Mouse (Mus musculus) hematopoietic stem cell, adult 5-6 weeks (primary cell): Measurements from ENCODE around the gene BC107364. TPM values are rescaled to one million over a fixed set of nuclear protein-coding genes. Genes with fewer than 3 reads are reported as not detected.
A peak's percentile ranks its signal among the peaks of the same experiment; 100 is the strongest.
"Not testable (repeated sequence)": the region's sequence is repeated elsewhere in the genome, so short reads cannot be mapped to it uniquely, and the experiment has no call there.

Experiments used
- ATAC-seq, 2 experiments: fragments of 125-278 bp in 1 of 2; replicated peaks in 1 of 2; 2 replicates each; pipeline ENCODE4 v1.8.0; 2016 to 2017; ENCODE audit warnings: inconsistent platforms in 2 of 2, mild to moderate bottlenecking in 2 of 2, moderate number of reproducible peaks in 2 of 2, low read depth in 1 of 2, moderate TSS enrichment in 1 of 2; ENCODE audit not compliant: low FRiP score in 2 of 2, poor library complexity in 2 of 2, severe bottlenecking in 2 of 2, insufficient read depth in 1 of 2, low TSS enrichment in 1 of 2
- total RNA-seq: library from RNA; stranded (forward); fragments of 172-1452, 232-1000 nt; gene quantifications from 2 replicates; pipeline ENCODE4 v1.2.3, GENCODE M21; 2017

The BC107364 gene
- total RNA-seq, 1 experiment from 2014 or later: not detected

DNA sequence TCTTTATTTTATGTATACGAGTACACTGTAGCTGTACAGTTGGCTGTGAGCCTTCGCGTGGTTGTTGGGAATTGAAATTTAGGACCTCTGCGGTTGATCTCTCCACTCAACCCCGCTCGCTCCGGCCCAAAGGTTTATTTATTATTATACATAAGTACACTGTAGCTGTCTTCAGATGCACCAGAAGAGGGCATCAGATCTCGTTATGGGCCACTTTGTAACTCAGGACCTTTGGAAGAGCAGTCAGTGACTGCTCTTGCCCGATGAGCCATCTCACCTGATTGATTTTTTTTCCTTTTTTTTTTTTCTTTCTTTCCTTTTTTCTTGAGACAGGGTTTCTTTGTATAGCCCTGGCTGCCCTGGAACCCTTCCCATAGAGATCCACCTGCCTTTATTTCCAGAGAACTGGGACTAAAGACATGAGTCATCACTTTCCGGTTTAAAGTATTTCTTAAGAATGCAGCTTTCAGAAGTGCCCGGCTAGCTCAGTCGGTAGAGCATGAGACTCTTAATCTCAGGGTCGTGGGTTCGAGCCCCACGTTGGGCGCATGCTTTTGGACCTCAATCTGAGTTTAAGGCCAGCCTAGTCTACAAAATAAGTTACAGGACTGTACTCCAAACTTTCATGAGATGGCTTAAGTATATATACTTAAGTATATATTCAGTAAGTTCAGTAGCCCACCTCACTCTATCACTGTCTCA is 24.2 kb downstream of the BC107364 start:
- ATAC-seq: peak; percentile 24 to 50; a peak in 2 of 4 replicates

DNA sequence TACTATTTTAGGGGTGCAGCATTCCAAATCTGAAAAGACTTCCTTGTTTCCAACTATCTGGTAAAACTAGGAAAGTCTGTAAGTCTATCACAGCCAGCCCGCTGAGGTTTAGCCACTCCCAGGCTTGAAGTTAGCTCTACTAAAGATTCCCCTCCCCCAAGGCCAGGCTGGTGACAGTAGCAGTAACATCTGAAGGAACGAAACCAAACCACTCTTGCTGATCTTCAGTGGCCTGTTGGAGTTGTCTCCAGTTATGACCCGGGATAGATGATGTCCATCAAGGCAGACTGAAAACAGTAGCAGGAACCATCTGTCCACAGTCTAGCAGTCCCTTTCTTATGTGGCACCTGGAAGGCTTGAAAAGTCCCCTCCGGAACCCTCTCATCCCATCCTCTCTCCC is 24.8 kb downstream of the BC107364 start:
- ATAC-seq: no peak

DNA sequence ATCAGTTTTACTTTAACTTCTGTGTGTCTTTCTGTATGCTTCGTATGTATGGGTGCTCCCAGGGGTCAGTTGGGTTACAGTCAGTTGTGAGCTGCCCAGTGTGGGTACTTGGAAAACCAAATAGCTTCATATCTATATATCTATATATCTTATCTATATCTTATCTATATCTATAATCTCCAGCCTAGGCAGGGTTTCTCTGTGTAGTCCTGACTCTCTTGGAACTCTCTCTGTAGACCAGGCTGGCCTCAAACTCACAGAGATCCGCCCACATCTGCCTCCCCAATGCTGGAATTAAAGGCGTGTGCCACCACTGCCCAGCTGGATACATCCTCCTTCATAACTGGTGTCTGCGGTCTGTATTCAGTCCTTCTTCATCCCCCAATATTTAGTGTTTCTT is 25.8 kb downstream of the BC107364 start:
- no peak for ATAC-seq

DNA sequence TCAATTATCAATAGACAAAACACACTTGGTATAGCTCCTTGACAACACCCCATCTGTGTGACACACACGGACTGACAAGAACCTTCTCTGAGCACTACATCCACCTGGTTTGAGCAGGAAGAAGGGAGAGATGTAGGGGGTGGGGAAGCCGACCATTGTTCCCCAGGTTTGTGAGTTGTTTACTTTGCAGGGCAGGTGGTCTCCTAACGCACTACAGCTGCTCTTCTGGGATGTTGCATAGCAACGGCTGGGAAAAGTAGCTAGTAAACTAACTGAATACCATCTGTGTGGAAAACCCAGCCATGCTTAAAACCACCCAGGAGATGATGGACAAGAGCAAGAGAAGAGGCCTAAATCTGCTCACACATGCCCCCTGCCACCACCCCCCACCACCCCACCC is 27.7 kb downstream of the BC107364 start:
- ATAC-seq: not testable (repeated sequence)

DNA sequence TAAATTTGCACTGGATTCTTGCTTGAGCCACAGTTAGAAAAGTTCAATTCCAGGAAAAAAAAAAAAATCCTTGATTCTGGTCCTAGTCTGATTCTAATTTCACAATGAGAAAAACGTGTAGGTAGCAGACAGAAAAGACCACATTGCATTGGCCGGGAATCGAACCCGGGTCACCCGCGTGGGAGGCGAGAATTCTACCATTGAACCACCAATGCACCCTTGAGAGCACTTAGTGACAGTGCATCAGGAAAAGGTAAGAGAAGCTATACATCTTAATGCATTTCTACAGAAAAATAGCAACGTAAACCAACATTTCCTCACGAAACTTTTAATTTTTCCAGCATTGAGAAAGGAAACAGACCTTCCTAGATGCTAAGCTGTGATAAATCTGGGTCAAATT is 28.2 kb downstream of the BC107364 start:
- no peak for ATAC-seq

DNA sequence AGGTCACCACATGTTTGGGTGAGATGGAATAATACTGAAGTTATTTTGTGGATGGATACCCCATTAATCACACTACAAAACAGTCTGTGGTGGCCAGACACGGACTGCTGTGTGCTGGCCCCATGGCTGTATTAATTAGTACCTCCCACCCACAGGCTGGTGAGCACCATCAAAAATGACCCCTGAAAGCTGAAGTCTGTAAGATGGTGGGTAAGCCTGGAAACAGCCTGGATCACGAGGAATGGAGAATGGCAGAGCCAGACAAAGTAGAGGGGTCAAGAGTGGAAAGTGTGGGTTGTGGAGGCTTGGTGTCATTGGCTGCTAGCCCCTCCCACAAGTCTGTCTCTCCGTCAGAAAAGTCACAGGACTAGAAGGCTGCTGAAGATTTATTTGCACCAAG is 31.3 kb downstream of the BC107364 start:
- no peak for ATAC-seq

DNA sequence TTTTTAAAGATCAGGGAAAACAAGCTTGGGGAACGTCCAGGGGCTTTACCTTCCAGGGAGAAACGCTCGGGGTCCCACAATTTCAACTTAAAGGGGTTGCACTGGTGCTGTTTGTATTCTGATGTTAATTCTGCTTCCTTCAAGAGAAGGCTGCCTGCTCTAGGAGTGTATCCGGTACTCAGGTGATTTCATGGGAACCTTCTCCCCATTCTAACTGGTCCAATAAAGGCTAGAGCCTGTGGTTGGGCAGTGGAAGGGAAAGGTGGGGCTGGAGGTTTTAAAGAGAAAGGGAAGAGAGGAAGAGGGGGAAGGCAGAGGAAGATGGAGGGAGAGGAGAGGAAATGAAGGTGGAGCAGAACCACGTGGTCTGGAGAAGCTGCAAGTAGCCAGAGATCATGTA is 33.2 kb downstream of the BC107364 start:
- not testable (repeated sequence) for ATAC-seq

DNA sequence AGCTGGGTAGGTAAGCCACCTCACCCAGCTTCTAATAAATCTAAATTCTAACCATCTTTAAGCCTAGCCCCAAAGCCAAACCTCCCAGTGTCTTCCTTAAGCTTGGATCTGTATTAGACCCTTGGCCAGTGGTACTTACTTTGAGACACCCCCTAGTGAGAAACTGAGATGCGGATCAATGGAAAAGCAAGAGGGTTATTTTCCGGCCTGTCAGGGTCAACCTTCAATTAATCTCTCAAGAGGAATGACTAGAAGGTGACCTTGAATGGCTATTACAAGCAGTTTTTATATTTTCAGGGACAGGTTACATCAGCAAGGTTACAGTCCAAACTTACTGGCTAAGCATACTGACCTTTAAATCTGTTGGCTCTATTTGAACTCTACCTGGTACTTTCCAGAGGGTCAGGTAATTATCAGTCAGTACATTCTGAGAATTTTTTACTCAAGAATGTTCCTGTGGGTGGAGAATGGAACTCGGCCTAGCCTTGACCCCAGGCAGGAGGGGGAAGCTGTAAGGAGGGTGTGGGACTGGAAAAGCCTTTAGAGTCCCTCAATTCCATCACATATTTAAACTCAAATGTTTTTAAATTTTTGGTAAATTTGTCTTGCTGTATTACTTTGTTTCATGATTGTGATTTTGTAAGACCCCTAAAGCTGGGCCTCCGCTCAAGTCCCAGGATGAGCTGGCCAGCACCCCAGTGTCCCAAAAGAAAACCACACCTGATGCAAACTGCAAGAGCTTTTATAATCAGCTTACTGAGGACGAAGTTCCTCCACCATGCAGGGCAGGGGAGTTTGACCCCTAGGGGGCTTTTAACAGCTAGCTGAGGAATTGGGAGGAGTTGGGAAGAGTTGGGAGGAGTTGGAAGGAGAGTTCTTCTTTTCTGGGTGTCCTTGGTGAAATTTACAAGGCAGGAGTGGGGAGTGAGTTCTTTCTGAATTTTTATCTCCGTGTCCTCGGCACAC is 34.0 kb downstream of the BC107364 start:
- ATAC-seq: no peak

DNA sequence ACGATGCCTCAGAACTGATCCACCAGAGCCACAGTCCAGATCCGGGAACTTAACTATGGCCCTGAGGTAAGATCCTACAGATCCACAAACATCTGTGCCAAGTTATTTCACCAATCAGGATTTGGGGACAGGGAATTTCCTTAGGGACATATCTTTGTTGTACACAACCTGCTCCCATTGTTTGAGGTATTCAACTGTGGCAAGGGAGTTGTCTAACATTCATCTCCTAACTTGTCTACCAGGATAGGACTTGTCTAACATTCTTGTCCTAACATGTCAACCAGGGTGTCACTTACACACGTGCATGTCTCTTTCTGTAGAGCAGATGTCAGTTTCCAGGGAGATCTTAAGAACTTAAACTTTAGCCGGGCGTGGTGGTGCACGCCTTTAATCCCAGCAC is 35.5 kb downstream of the BC107364 start:
- no peak for ATAC-seq

DNA sequence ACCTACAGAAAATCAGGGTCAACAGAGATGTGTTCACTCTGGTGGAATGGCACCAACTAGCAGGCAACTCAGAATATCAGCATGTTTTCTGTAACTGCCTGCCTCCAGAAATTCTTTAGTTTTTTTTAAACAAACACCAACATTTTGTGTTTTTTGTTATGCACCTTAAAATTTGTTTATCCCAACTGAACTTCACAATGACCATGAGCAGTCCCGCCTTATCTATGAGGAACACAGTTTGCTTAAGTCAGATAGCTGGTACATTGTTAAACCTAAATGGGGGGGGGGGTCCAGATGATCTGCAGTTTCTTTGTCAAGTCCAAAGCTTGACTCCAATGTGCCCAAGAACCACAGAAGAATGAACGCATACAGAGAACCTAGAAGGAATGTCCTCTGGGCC is 36.0 kb downstream of the BC107364 start:
- no peak for ATAC-seq

DNA sequence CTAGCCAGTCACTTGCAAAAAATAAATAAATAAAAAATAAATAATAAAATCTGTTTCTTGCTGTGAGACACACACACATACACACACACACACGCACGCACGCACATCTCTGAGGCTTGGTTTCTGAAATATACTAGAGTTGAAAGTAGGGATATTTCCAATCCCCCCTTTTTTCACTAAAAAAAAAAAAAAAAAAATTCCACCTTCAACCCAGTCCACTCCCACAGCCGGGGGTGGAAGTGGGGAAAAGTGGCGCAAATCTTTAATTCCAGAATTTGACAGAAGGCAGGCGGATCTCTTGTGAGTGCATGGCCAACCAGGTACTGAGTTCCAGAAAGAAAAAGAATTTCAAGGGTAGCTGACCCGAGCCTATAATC is 37.2 kb downstream of the BC107364 start:
- ATAC-seq: no peak

DNA sequence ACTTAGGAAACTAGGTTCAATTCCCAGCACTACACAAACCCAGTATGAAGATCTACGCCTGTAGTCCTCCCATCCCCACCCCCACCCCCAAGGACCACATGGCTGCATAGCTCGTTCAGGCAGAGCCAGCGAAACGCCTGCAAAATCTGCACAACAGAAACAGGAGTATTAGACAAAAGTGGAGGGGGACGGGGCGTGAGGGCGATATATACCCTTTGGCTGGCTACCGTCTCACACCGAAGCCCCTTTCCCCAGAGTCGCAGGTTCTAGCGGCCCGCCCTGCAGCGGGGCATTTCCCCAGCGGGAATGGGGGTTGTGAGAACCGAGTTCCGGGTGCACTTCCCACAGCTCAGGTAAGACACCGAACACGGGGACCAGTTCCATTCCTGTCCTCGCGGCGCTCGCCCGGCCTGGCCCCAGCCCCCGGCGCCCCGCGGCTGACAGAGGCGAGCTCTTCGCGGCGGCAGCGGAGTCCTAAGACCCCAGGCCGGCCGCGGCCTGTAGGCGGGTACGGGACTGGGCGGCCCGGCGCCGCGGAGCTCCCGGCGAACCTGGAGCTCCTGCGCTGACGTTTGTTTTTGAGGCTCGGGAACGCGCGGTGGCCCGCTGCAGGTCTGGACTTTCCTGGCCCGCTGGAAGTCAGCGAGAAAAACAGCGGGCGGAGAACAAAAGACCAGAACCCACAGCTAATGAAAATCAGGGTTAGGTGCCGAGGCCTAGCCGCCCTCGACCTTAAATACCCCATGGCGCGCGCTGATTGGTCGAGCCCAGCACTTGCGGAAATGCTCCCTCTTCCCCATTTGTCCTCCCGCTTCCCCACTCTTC is 37.8 kb downstream of the BC107364 start:
- ATAC-seq: peak; percentile 73 to 79

DNA sequence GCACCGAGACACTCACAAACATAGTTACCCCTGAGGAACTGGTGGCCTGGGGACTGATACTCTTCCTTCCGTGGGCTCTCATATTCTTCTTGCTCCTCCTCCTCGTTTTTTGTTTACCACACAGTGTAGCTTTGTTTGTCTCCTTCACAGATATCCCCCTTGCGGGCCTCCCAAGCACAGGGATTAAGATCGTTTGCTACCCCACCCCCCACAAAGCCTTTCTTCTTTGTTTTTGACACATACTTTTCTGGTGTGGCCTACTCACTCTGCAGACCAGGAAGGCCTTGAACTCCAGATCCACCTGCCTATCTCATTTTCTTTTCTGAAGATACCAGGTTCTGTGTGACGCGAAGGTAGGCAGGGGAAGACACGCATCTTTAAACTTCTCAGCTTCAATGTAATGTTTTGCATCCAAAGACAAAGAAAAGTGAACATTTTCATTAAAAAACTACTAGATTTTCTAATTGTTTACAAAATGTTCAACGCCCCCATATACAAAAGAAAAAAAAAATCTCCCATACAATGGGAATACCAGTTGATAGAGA is 38.5 kb downstream of the BC107364 start:
- no peak for ATAC-seq

DNA sequence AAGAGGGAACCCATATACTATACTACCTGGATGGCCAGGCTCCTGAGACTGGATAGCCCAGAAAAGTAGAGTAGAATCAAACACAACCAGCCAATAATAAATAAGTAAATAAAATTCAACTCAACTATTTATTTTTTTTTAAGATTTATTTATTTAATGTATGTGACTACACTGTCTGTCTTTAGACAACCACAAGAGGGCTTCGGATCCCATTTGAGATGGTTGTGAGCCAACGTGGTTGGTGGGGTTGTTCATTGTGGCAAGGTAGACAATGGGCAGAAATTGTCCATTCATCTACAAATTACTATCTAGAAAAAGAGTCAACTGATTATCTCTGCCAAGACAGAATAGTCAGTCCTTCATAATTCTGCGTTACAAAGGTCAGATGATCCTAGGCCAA is 40.3 kb downstream of the BC107364 start:
- ATAC-seq: no peak

DNA sequence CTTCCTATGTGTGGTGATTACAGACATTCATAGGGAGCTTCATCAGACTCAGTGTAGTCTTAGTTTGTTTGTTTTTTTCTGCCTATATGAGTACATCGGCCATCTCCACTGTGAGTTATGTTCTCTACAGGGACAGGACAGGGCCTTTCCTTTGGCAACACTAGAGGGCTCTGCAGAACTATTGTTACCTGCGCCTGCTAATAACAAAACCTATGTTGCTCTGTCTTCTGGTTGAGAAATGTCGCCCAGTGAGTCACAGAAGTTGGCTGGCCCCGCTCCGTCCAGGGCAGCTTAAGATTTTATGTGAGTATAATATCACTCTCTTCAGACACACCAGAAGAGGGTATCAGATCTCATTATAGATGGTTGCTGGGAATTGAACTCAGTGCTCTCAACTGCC is 41.1 kb downstream of the BC107364 start:
- no peak for ATAC-seq

DNA sequence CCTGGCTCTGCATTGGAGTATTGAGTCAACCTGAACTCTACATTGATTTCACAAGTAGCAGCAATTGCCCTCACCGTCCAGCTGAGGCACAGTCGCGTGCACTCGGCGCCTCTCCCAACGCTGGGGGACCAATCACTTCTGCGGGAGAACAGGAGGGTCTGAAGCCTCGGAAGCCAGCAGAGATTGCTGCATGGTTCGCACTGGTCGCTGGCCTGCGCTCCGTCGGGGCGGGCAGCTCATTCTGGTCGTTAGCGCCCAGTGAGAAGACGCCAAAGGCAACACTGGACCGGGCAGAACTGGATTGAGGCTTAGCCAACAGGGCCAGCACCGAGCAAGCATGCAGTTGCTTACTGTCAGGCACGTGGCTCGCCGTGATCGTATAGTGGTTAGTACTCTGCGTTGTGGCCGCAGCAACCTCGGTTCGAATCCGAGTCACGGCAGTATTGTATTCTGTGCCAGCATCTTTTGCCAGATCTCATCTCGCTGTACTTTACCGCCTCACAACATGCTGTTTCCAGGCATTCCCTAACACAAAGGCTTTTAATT is 42.3 kb downstream of the BC107364 start:
- ATAC-seq: 0 out of 4 replicates have a peak, but pooled peaks of 1 of the 2 experiments have one; percentile 16

DNA sequence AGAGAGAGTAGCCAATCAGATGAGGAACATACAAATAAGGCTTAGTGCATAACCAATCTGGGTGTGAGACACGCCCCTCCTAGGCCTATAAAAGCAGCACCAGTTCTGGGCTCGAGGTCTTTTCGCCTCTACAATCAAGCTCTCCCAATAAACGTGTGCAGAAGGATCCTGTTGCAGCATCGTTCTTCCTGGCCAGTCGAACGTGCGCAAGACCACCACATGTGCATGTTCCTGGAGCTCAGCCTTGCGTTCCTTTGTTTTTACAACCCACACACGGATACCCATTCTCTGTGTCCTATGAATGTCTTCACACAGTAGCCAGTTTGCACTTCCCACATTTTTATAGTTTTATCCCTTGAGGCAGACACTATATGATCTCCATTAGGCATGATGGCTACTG is 44.0 kb downstream of the BC107364 start:
- not testable (repeated sequence) for ATAC-seq
